Mouse (Mus musculus) urinary bladder, adult 18-20 months (tissue): ENCODE measurements at regions not wholly inside any gene's neighbourhood (a gene's known extent, or its start where the extent isn't known, plus 50 kb on each side); places are given as distances from the start of the nearest gene placed in this dataset.

Experiments
- DNase-seq, 2 experiments: peaks; one replicate each; pipeline ENCODE4 v3.0.0; 2022; ENCODE audit warnings: low spot score in 2 of 2, mixed read lengths in 2 of 2

- peak in 1 of 2 experiments; percentile 9 for DNase-seq
Measured at GRCm38 (mm10) chr9:101446316-101446715, 194.7 kb upstream of the Ppp2r3a start.

GRCm38 (mm10) chr9:101445764-101446163, 194.2 kb upstream of the Ppp2r3a start:
- DNase-seq = peak in 1 of 2 experiments; percentile 25

GRCm38 (mm10) chr9:101445293-101445692, 193.7 kb upstream of the Ppp2r3a start:
- DNase-seq = no peak

- DNase-seq = no peak
Measured at GRCm38 (mm10) chr9:101439856-101440255, 188.3 kb upstream of the Ppp2r3a start.

GRCm38 (mm10) chr9:101438564-101439180, 187.1 kb upstream of the Ppp2r3a start:
- no peak for DNase-seq

GRCm38 (mm10) chr9:101424974-101425670, 173.5 kb upstream of the Ppp2r3a start:
- no peak for DNase-seq

GRCm38 (mm10) chr9:101423041-101423440, 171.4 kb upstream of the Ppp2r3a start:
- no peak for DNase-seq

- no peak for DNase-seq
Measured at GRCm38 (mm10) chr9:101422006-101422405, 170.4 kb upstream of the Ppp2r3a start.

GRCm38 (mm10) chr9:101421136-101421535, 169.5 kb upstream of the Ppp2r3a start:
- no peak for DNase-seq

GRCm38 (mm10) chr9:101420181-101420580, 168.6 kb upstream of the Ppp2r3a start:
- no peak for DNase-seq

- no peak for DNase-seq
Measured at GRCm38 (mm10) chr9:101417660-101418059, 166.1 kb upstream of the Ppp2r3a start.

GRCm38 (mm10) chr9:101416321-101416720, 164.7 kb upstream of the Ppp2r3a start:
- DNase-seq = no peak

GRCm38 (mm10) chr9:101413071-101413633, 161.6 kb upstream of the Ppp2r3a start:
- DNase-seq = no peak

- no peak for DNase-seq
Measured at GRCm38 (mm10) chr9:101411951-101412350, 160.4 kb upstream of the Ppp2r3a start.

- DNase-seq = no peak
Measured at GRCm38 (mm10) chr9:101411532-101411880, 159.9 kb upstream of the Ppp2r3a start.

- DNase-seq = no peak
Measured at GRCm38 (mm10) chr9:101410783-101411531, 159.4 kb upstream of the Ppp2r3a start.

- DNase-seq = no peak
Measured at GRCm38 (mm10) chr9:101410348-101410747, 158.8 kb upstream of the Ppp2r3a start.

GRCm38 (mm10) chr9:101408116-101408515, 156.5 kb upstream of the Ppp2r3a start:
- DNase-seq = no peak

GRCm38 (mm10) chr9:101407141-101407540, 155.5 kb upstream of the Ppp2r3a start:
- DNase-seq = no peak

GRCm38 (mm10) chr9:101404441-101405081, 153.0 kb upstream of the Ppp2r3a start:
- no peak for DNase-seq

GRCm38 (mm10) chr9:101404034-101404433, 152.4 kb upstream of the Ppp2r3a start:
- DNase-seq = no peak
